Mouse (Mus musculus) kidney, postnatal 14 days (tissue): ENCODE data around the gene Tedc2.

Experiments
- DNase-seq: peaks from one replicate; pipeline ENCODE4 v3.0.0; 2022; ENCODE audit warnings: mixed read lengths

Gene Tedc2

GRCm38 (mm10) chr17:24192848-24193247 lies 27.8 kb downstream of the Tedc2 start:
- no peak for DNase-seq

DNA sequence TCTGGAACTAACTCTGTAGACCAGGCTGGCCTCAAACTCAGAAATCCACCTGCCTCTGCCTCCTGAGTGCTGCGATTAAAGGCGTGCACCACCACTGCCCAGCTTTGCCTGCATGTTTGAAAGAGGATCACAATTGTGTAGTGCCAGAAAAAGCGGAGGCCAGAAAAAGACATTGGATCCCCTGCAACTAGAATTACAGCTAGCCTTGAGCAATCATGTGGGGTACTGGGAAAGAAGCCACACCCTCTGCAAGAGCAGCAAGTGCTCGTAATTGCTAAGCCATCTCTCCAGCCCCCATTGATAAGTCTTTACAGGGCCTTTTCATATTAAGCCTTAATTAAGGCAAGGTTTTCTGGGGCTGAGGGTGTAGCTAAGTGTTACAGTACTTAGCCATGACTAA lies 29.2 kb downstream of the Tedc2 start:
- no peak for DNase-seq

DNA sequence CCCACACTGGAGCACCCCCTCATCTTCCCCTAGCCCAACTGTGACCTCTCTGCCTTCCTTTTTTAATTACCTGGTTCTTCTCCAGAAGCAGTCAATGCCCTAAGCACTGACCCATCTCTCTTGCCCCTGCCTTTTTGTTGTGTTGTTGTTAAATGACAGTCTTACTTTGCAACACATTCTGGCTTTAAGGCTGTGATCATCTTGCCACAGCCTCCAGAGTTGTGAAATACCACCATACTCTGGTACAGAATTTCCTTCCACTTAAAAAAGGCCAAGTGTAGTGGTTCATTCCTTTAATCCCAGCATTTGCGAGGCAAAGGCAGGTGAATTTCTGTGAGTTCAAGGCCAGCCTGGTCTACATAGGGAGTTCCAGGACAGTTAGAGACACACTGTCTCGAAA lies 29.7 kb downstream of the Tedc2 start:
- DNase-seq: no peak

GRCm38 (mm10) chr17:24174259-24174658 lies 46.4 kb downstream of the Tedc2 start:
- no peak for DNase-seq

- DNase-seq: peak; percentile 76
These were observed 47.2 kb downstream of the Tedc2 start for GRCm38 (mm10) chr17:24173423-24173822.

GRCm38 (mm10) chr17:24171738-24172137 lies 48.9 kb downstream of the Tedc2 start:
- DNase-seq: no peak

- no peak for DNase-seq
These were observed 49.9 kb downstream of the Tedc2 start for GRCm38 (mm10) chr17:24170729-24171128.

GRCm38 (mm10) chr17:24170125-24170524 lies 50.5 kb downstream of the Tedc2 start:
- no peak for DNase-seq

- DNase-seq: peak; percentile 97
These were observed 51.2 kb downstream of the Tedc2 start, which contains the start of gene Atp6v0c for GRCm38 (mm10) chr17:24169317-24170065. Gene Atp6v0c, minus strand, starts transcription at chr17:24169702.

GRCm38 (mm10) chr17:24168590-24169277 lies 51.9 kb downstream of the Tedc2 start:
- DNase-seq: peak; percentile 76

DNA sequence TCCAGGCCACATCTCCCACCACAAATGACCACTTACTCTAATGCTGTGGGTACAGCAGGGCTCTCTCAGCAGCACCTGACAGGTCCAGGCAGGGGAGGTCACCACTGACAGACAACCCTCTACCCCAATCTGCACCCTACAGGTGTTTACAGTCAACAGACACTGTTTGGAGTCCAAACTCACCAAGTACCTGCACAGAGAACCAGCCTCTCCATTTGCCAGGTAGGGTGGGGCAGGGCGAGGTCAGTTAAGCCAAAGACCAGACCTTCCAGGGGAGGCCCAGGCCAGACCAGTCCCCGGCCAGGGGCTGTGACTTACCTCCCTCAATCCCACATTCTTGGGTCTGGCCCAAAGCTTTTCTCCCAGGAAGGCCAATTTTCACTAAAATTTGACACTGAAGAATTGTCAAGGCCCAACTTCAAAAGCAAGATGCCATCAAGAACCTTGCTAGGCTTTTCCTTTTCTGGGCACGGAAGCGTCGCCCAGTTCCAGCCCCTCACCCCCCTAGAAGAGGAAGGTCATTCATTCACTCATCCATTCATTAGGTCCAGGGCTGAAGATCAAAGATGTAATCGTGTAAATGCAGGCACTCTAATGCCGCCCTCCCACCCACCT lies 52.7 kb downstream of the Tedc2 start:
- DNase-seq: no peak

- peak; percentile 39 for DNase-seq
These were observed 53.5 kb downstream of the Tedc2 start for GRCm38 (mm10) chr17:24167120-24167519.
